Comparison of ENCODE assay signal across 8 mouse cellular contexts in the genomic region with DNA sequence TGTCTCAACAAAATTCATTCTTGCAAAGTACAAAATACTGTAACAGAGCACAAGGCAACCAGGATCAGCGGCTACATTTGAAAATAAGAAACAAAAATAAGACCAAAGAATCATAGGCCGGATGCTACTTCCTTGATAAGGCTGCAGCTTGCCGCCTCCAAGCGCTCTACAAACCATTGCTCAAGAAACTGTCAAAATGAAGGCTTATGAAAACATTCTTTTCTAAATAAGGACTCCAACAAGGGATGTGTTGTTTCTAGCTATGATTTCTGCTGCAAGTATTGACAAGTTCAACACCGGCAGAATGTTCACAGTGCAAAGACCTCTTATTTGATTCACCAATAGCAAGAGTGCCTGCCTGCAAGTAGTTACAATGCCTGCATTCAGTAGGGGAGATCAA. TPM values are rescaled to one million over a fixed set of nuclear protein-coding genes. Genes with fewer than 3 reads are reported as not detected.
DNase-seq lines count a peak whose midpoint lies in the region; ATAC-seq and TF ChIP-seq lines count a peak whose summit lies in the region.

No protein-coding gene starts in this region.

- no peak overlapping the region for H3K27ac ChIP-seq in forebrain, embryonic 12.5 days
- H3K27ac ChIP-seq in limb, embryonic 12.5 days = peak overlapping the region; percentile 95; the same call in 1 of the 2 replicates

- no peaks in the 10 kb centered on the region for H3K36me3 ChIP-seq in C2C12 (ENCODE audit: control insufficient read depth, insufficient read depth)
- no peaks in the 10 kb centered on the region for H3K36me3 ChIP-seq in forebrain, embryonic 12.5 days (replicated peaks)
- H3K36me3 ChIP-seq in limb, embryonic 12.5 days = no peaks in the 10 kb centered on the region
- H3K36me3 ChIP-seq in splenic B cell, adult 2 months (ENCODE audit: control insufficient read depth, insufficient read depth, low read length, poor library complexity, severe bottlenecking) = 0 out of 2 replicates have a peak, but pooled peaks cover 3% of the 10 kb centered on the region

- no peaks in the 10 kb centered on the region for H3K27me3 ChIP-seq in C2C12 (ENCODE audit: control insufficient read depth, insufficient read depth, insufficient read length)
- peaks cover 7% of the 10 kb centered on the region; the same call in 1 of the 2 replicates for H3K27me3 ChIP-seq in forebrain, embryonic 12.5 days
- no peaks in the 10 kb centered on the region for H3K27me3 ChIP-seq in limb, embryonic 12.5 days
- no peaks in the 10 kb centered on the region for H3K27me3 ChIP-seq in splenic B cell, adult 2 months (ENCODE audit: control insufficient read depth, insufficient read depth, low read length, poor library complexity, severe bottlenecking)

- H3K9ac ChIP-seq in forebrain, embryonic 12.5 days = peak overlapping the region; percentile 94
- H3K9ac ChIP-seq in limb, embryonic 12.5 days (replicated peaks) = peak overlapping the region; percentile 91

- WGBS in forebrain, embryonic 12.5 days = 42% methylated on average over 5 of the region's 5 CpGs
- WGBS in limb, embryonic 12.5 days = 50% methylated on average over 5 of the region's 5 CpGs

- H3K4me2 ChIP-seq in forebrain, embryonic 12.5 days = peak overlapping the region; percentile 72
- peak overlapping the region; percentile 73 for H3K4me2 ChIP-seq in limb, embryonic 12.5 days

- H3K4me1 ChIP-seq in forebrain, embryonic 12.5 days = peaks cover 15% of the 10 kb centered on the region
- peaks cover 24% of the 10 kb centered on the region for H3K4me1 ChIP-seq in limb, embryonic 12.5 days (replicated peaks)

- TF ChIP-seq CTCF in C2C12 (IDR thresholded peaks at IDR 0.05; ENCODE audit: control insufficient read depth, insufficient read depth, insufficient read length) = no peak

- no peak overlapping the region for H3ac ChIP-seq in C2C12 (ENCODE audit: control insufficient read depth, insufficient read length, low read depth)

- no peaks in the 10 kb centered on the region for H3K9me3 ChIP-seq in forebrain, embryonic 12.5 days
- no peaks in the 10 kb centered on the region for H3K9me3 ChIP-seq in limb, embryonic 12.5 days

- peak; percentile 20 for DNase-seq in cerebellum, adult 9-10 months
- no peak for DNase-seq in cerebellum, adult 11-12 months
- DNase-seq in splenic B cell, adult 2 months (ENCODE audit: low read depth, low spot score) = peak; percentile 13
- no peak for DNase-seq in layer of hippocampus, postnatal 14 days (ENCODE audit: low spot score in 2 of 2)

- ATAC-seq in forebrain, embryonic 12.5 days (ENCODE audit: low FRiP score) = no peak
- ATAC-seq in limb, embryonic 12.5 days (ENCODE audit: insufficient number of reproducible peaks, insufficient read depth, low FRiP score, low TSS enrichment, low read depth) = no peak
- ATAC-seq in activated CD4-positive, CD25-positive, alpha-beta regulatory T cell, adult 4 months = no peak

- peak overlapping the region; percentile 21 for H3K4me3 ChIP-seq in C2C12 (ENCODE audit: insufficient read depth, poor library complexity, severe bottlenecking)
- peak overlapping the region; percentile 91 for H3K4me3 ChIP-seq in forebrain, embryonic 12.5 days (replicated peaks)
- H3K4me3 ChIP-seq in limb, embryonic 12.5 days (replicated peaks) = peak overlapping the region; percentile 93

- peaks cover 31% of the 10 kb centered on the region for H3K79me3 ChIP-seq in C2C12 (ENCODE audit: low read depth)

- H3K79me2 ChIP-seq in C2C12 (ENCODE audit: control insufficient read depth, insufficient read depth) = peaks cover 64% of the 10 kb centered on the region

TF ChIP-seq in C2C12, 6 proteins besides CTCF, POLR2A, EP300 and RAD21:
- TF ChIP-seq CEBPB (IDR thresholded peaks at IDR 0.05; ENCODE audit: low read depth) (no peak), FOSL1 (IDR thresholded peaks at IDR 0.05; ENCODE audit: insufficient read depth, low read length, poor library complexity, severe bottlenecking) (no peak), MYOG (IDR thresholded peaks at IDR 0.05; ENCODE audit: control insufficient read depth, extremely low read depth, insufficient read length) (no peak), USF1 (IDR thresholded peaks at IDR 0.05; ENCODE audit: low read depth) (no peak), MYOD1 (IDR thresholded peaks at IDR 0.05; ENCODE audit: control insufficient read depth, insufficient read length, low read depth) (no peak), MAX (IDR thresholded peaks at IDR 0.05) (no peak)

RNA-seq across cellular contexts. Expression of gene Fryl, which starts 1.8 kb away (rescaled TPM):
- 13.2 TPM for polyA plus RNA-seq in C2C12 (2012; fragmentation: generic; extraction: Trizol)
- polyA plus RNA-seq in forebrain, embryonic 12.5 days (2016; fragmentation: Nextera tagmentation; extraction: Ambion mirVana) = 49.7 and 53.4 TPM in 2 replicates
- polyA plus RNA-seq in limb, embryonic 12.5 days (2016; fragmentation: Nextera tagmentation; extraction: Ambion mirVana) = 21.2 and 23.3 TPM in 2 replicates
- 10 to 100 TPM; 68.4 to 72.2 TPM for total RNA-seq in layer of hippocampus, postnatal 14 days (2021)
- 10 to 100 TPM; 90.0 to 92.4 TPM for polyA plus RNA-seq in activated CD4-positive, CD25-positive, alpha-beta regulatory T cell, adult 4 months (2017; shearing (Covaris generic))

RNA-seq across cellular contexts. Expression of gene Ociad1, which starts 37.9 kb away (rescaled TPM):
- polyA plus RNA-seq in C2C12 (2012; fragmentation: generic; extraction: Trizol) = 142 TPM
- polyA plus RNA-seq in forebrain, embryonic 12.5 days (2016; fragmentation: Nextera tagmentation; extraction: Ambion mirVana) = 182 and 191 TPM in 2 replicates
- polyA plus RNA-seq in limb, embryonic 12.5 days (2016; fragmentation: Nextera tagmentation; extraction: Ambion mirVana) = 181 and 208 TPM in 2 replicates
- total RNA-seq in layer of hippocampus, postnatal 14 days (2021) = 100 to 1,000 TPM; 390 to 412 TPM
- 100 to 1,000 TPM; 128 to 159 TPM for polyA plus RNA-seq in activated CD4-positive, CD25-positive, alpha-beta regulatory T cell, adult 4 months (2017; shearing (Covaris generic))

Comparison
In these comparisons a context has a peak if more than half of its experiments do, and no peak if none do; other contexts are left out.
1. DNase-seq: peak in cerebellum, adult 9-10 months (single experiment) and splenic B cell, adult 2 months (single experiment); none in cerebellum, adult 11-12 months (single experiment) and layer of hippocampus, postnatal 14 days (0 of 2).
2. H3K4me3 ChIP-seq: peak in every context shown above with its lines; median percentile 93 in limb, embryonic 12.5 days; 91 in forebrain, embryonic 12.5 days; 21 in C2C12.